Mouse (Mus musculus) hematopoietic stem cell, adult 5-6 weeks (primary cell): ENCODE data around the gene Mdc1. TPM values are rescaled to one million over a fixed set of nuclear protein-coding genes. Genes with fewer than 3 reads are reported as not detected.

ENCODE experiments used
- ATAC-seq, 2 experiments: fragments of 125-278 bp in 1 of 2; replicated peaks in 1 of 2; 2 replicates each; pipeline ENCODE4 v1.8.0; 2016 to 2017; ENCODE audit warnings: inconsistent platforms in 2 of 2, mild to moderate bottlenecking in 2 of 2, moderate number of reproducible peaks in 2 of 2, low read depth in 1 of 2, moderate TSS enrichment in 1 of 2; ENCODE audit not compliant: low FRiP score in 2 of 2, poor library complexity in 2 of 2, severe bottlenecking in 2 of 2, insufficient read depth in 1 of 2, low TSS enrichment in 1 of 2
- total RNA-seq: library from RNA; stranded (forward); fragments of 172-1452, 232-1000 nt; gene quantifications from 2 replicates; pipeline ENCODE4 v1.2.3, GENCODE M21; 2017

The Mdc1 gene
- 26.0 and 40.0 TPM in 2 replicates for total RNA-seq

DNA sequence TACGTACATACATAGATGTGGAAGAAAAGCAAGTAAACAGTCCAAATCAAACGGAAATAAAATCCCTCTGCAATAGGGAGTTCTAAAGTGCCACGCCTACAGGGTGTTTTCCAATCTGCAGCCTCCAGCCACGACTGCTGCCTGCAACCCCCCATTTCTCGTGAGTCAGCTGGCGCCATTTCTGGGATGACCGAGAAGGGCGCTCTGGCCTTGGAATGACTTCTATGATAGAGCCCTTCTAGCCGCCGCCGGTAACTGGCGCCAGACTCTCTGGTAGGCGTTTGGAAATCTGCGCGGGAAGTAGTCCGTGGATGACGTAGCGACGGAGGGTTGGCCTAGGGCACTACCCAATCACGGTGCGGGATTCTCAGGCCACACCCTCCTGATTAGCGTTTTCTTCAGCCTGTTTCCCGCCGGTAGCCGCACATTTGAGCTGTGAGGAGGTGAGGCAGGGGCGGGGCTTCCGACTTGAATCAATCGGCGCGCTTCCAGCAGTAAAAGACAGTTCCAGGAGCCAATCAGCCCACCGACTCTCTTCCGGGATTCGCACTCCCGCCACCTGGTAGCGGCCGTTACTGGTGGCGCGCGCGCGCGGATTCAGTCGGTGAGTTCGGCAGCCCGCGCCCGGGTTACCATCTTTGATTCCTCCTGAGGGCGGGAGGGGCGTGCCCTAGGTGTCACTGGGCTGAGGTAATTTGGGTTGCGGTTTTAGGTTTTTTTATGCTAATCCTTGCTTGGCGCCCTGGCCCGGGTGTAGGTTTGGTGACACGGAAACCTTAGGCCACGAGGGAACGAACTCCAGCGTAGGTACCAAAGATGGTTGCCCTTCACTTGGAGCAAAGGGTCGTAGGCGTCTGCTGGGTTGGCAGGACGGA is at the start of gene Mdc1:
TSS of gene Mdc1 (plus strand) at position 440 of the 875 bp plus-strand sequence.
- ATAC-seq = peak; percentile 87 to 88

- no peak for ATAC-seq
These were observed 48.5 kb upstream of the Mdc1 start for GRCm38 (mm10) chr17:35792837-35793236.

GRCm38 (mm10) chr17:35795099-35795498 is 46.2 kb upstream of the Mdc1 start:
- no peak for ATAC-seq

GRCm38 (mm10) chr17:35795656-35796055 is 45.7 kb upstream of the Mdc1 start:
- ATAC-seq = no peak

DNA sequence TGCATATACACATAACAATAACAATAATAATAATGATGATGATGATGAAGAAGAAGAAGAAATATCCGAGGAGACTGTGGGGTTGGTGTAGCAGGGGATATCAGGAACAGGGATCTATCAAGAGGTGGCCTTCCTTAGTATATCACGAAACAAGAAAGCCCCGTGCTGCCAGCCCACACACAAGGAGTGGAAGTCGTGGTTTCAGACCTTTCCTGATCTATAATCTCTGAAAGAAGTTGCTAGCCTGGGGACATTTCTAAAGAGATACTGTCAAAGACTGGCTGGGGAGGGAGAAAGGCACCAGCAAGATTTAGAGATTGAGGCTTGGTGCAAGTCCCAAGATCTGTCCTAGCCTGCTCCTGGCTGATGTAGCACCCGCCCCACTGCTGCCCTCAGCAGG is 44.5 kb upstream of the Mdc1 start:
- ATAC-seq = no peak

GRCm38 (mm10) chr17:35800905-35801304 is 40.4 kb upstream of the Mdc1 start:
- no peak for ATAC-seq

DNA sequence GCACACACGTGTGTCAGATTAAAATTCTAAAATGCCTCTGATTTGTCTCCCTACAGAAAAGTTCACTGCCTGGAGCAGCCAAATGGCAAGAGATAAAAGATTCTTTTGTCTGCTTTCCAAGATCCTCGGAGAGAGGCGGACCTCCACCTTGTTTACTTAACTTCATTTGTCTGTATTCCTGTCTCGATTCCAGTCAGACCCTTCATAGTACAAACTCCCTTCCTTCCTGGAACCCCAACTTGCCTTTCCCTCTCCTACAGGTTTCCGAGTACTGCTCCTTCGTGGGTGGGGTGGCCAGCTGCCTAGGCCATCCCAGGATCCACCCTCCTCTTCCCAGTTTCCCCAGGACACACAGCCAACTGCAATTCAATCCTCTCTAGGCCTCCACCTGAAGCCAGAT is 38.3 kb upstream of the Mdc1 start:
- ATAC-seq = no peak

DNA sequence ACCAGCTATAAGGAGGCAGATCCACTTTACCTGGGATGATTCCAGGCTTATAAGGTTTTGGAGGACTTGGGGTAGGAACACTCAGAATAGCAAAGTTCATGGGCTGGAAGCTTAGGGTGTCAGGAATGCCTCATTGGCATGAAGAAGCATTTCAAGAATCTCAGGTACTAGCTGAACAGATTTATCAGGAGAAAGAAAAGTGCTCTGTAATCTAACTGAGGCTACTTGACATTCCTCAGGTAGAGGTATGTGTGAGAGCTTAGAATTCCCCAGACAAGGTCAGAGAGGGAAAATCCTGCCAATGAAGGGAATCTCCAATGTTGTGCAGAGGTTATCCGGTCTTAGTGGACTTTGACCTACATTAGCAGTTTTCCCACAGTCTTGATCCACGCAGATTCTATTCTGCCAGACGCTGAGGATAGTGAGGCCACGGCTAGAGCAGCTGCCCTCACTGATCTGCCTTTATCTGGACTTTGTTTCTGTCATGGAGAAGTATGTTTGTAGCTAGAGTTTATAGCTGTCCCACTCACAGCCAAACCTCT is 37.4 kb upstream of the Mdc1 start:
- no peak for ATAC-seq

DNA sequence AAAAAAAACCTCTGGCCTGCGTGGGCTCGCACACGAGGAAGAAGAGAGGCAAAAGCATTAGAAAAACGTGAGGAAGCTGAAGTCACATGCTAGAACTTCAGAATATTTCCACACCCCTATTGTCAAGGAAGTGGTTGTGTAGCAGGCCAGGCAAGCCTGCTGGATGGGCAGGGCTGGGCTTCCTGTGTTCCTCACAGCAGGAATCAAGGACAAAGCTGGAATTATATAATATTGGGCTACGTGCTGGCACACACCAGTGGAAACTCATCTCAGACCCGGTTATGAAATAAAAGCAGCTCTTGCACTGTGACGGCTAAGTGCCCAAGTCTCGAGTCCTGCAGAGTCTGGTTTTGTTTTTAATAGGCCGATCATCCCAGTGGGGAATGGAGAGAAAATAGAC is 33.2 kb upstream of the Mdc1 start:
- peak in 1 of 2 experiments; percentile 50; a peak in 1 of 4 replicates for ATAC-seq

DNA sequence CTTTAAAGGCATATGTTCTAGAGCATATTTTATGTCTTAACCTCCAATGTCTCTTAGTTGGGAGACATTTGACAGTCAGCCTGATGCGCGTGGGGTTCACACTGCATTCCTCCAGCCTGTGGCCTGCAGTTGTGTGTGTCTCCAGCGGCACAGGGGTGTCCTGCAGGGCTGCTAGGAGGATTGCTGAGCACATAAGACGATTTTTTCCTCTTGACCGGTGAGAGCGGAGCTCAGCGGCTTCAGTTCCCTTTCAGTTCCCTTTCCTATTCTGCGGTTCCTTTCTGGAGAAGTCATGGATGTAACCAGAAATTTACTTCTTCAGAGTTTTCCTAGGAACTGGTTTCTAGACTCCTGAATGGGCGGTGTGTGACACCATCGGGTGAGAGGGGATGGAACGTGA is 31.9 kb upstream of the Mdc1 start:
- ATAC-seq = no peak

DNA sequence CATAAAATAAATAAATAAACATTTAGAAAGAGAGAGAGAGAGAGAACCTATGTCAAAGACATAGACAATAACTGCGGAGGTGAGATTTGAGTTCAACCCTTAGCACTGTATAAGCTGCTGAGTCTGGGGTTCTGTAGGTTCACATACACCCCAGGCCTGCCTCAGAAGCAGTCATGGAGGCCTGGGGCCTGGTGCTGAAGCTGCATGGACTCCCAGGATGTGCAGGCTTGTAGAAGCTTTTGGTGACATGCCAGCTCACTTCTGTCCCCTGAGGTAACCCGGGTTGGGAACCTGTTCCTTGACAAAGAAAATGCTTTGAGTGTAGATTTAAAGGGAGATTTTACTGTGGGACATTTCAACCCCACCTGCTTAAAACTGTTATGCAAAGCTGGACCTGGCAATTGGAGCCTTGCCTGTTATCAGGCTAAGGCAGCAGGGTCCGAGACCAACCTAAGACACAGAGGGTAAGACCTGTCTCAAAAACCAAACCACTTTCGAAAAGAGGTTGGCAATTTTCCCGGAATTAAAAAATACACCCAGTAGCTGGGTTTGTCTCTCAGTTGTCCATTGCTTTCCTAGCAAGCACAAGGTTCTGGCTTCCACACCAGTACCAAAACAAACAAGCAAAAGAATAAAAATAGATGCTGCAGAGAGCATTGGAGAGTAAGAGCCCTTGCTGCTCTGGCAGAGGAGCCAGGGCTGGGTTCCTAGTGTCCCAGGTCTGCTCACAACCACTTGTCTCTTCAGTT is 30.2 kb upstream of the Mdc1 start:
- no peak; a peak in 1 of 4 replicates for ATAC-seq

- ATAC-seq = no peak
These were observed 29.0 kb upstream of the Mdc1 start for GRCm38 (mm10) chr17:35812307-35812706.

DNA sequence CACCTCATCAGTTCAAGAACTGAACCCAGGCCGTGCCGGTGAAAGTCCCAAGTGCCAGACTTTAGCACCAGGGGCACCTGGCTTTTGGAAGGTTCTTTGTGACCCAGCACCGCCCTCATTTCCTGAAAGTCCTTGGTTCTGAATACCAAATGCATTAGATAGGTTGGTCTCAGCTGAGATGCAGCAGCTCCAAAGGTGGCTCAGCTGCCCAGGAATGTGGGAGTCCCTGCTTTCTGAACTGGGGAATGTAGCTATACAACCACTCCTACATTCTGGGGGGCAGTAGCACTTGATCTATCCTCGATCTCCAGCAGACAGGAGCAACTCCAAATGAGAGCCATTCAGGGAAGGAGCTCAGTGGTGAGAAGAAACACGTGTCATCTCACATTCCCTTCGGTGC is 28.6 kb upstream of the Mdc1 start:
- ATAC-seq = no peak

GRCm38 (mm10) chr17:35813245-35813647 is 28.1 kb upstream of the Mdc1 start:
- ATAC-seq = peak; percentile 80 to 84

GRCm38 (mm10) chr17:35813653-35814052 is 27.7 kb upstream of the Mdc1 start:
- peak; percentile 19 to 34; a peak in 2 of 4 replicates for ATAC-seq

DNA sequence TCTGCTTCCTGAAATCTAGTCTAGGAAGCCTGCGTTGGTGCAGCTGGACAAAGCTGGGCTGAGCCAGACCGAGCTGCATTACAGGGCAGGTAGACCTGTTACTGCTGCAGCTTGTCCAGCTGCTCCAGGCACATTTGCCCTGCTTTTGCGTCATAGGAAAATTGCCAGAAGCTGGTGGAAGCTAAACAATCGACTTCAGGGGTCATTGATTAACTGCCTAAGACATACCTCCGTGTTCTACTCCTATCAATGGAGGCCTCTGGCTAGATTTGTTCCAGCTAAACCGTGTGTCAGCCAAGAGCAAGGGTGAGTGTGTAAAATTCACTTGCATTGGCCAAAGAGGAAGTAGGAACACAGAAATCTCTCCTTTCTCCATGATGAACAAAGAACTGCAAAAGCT is 26.6 kb upstream of the Mdc1 start:
- ATAC-seq = no peak

DNA sequence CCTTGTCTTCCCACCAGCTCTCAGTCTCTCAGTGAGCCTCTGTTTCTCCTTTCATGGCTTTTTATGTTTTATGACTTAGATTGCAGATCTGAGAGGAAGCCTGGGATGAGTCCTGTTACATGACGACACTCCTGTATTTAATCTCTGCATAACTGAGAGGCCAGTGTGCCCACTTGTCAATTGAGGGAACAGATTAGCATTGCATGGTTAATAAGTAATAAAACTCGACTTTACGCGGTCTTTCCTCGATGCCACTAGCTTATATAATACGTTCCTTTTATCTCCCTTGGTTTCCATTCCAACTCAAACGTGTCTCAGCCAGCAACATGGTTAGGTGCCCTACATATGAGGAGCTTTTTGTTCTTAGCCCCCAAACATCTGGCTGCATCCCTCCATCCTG is 25.5 kb upstream of the Mdc1 start:
- ATAC-seq = no peak

GRCm38 (mm10) chr17:35816686-35817085 is 24.6 kb upstream of the Mdc1 start:
- no peak for ATAC-seq
